Mouse (Mus musculus): ENCODE results near the gene Srgn. TPM values are rescaled to one million over a fixed set of nuclear protein-coding genes. Genes with fewer than 3 reads are reported as not detected.
A peak's percentile ranks its signal among the peaks of the same experiment; 100 is the strongest.
"Not testable (repeated sequence)": the region's sequence is repeated elsewhere in the genome, so short reads cannot be mapped to it uniquely, and the experiment has no call there.

Gene Srgn
- polyA plus RNA-seq, 1 experiment from 2014 or later = 10.0 TPM

GRCm38 (mm10) chr10:62500916-62501615 lies 26.2 kb downstream of the Srgn start:
- H3K36me3 ChIP-seq = no peaks in the 10 kb centered on the region
- no peaks in the 10 kb centered on the region for H3K9me3 ChIP-seq
- 86% methylated on average over 9 of the region's 9 CpGs for WGBS
- H3K4me3 ChIP-seq = no peak overlapping the region
- peaks cover 1% of the 10 kb centered on the region; the same call in 1 of the 2 replicates for H3K27me3 ChIP-seq
- no peak overlapping the region for H3K4me2 ChIP-seq (replicated peaks)
- H3K9ac ChIP-seq = no peak overlapping the region
- ATAC-seq (ENCODE audit: low FRiP score, low read depth) = no peak
- H3K27ac ChIP-seq = no peak overlapping the region
- no peaks in the 10 kb centered on the region for H3K4me1 ChIP-seq

GRCm38 (mm10) chr10:62500088-62500915 lies 26.9 kb downstream of the Srgn start:
- ATAC-seq (ENCODE audit: low FRiP score, low read depth) = 0 out of 2 replicates have a peak, but pooled peaks have one; percentile 36
- WGBS = 22% methylated on average over 15 of the region's 15 CpGs
- no peaks in the 10 kb centered on the region for H3K36me3 ChIP-seq
- no peak overlapping the region for H3K4me3 ChIP-seq
- H3K9me3 ChIP-seq = no peaks in the 10 kb centered on the region
- no peak overlapping the region for H3K27ac ChIP-seq
- no peaks in the 10 kb centered on the region for H3K4me1 ChIP-seq
- no peak overlapping the region for H3K9ac ChIP-seq
- no peaks in the 10 kb centered on the region for H3K27me3 ChIP-seq
- no peak overlapping the region for H3K4me2 ChIP-seq (replicated peaks)

DNA sequence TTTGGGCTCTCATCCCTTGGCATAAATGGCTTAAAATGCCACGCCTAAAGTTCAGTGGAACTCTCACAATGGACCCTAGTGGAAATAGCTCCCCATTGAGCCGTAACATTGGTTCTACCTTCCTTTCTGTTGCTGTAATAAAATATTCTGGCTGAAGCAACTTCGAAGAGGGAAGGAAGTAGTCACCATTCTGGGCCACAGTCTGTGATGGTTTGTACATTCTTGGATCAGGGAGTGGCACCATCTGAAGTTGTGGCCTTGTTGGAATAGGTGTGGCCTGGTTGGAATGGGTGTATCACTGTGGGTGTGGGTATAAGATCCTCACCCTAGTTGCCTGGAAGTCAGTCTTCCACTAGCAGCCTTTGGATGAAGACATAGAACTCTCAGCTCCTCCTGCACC lies 35.6 kb downstream of the Srgn start:
- H3K4me1 ChIP-seq; H3K36me3 ChIP-seq; H3K4me2 ChIP-seq (replicated peaks); H3K4me3 ChIP-seq; H3K9me3 ChIP-seq; H3K9ac ChIP-seq; ATAC-seq (ENCODE audit: low FRiP score, low read depth); H3K27me3 ChIP-seq; H3K27ac ChIP-seq: not testable (repeated sequence)
- WGBS = 82% methylated on average over 3 of the region's 3 CpGs

- no peak for ATAC-seq (ENCODE audit: low FRiP score, low read depth)
- no peaks in the 10 kb centered on the region for H3K36me3 ChIP-seq
- H3K27me3 ChIP-seq = no peaks in the 10 kb centered on the region
- no peak overlapping the region for H3K4me3 ChIP-seq
- WGBS = 15% methylated on average over 1 of the region's 1 CpGs
- no peak overlapping the region for H3K27ac ChIP-seq
- H3K4me1 ChIP-seq = peaks cover 8% of the 10 kb centered on the region
- no peak overlapping the region for H3K4me2 ChIP-seq (replicated peaks)
- no peak overlapping the region for H3K9ac ChIP-seq
- H3K9me3 ChIP-seq = no peaks in the 10 kb centered on the region
Measured at GRCm38 (mm10) chr10:62488266-62488665, 39.0 kb downstream of the Srgn start.

GRCm38 (mm10) chr10:62486618-62487415 lies 40.4 kb downstream of the Srgn start, which contains the start of gene Vps26a:
Vps26a (minus strand) TSS chr10:62486805.
- no peaks in the 10 kb centered on the region for H3K27me3 ChIP-seq
- peak within 1 kb of the TSS; percentile 84 for H3K4me2 ChIP-seq (replicated peaks)
- no peaks in the 10 kb centered on the region for H3K36me3 ChIP-seq
- peak within 1 kb of the TSS; percentile 44 for H3K27ac ChIP-seq
- H3K9ac ChIP-seq = peak within 1 kb of the TSS; percentile 91
- H3K9me3 ChIP-seq = no peaks in the 10 kb centered on the region
- under 1% methylated on average over 48 of the region's 59 CpGs for WGBS
- peaks cover 9% of the 10 kb centered on the region for H3K4me1 ChIP-seq
- H3K4me3 ChIP-seq = peak within 1 kb of the TSS; percentile 96
- peak; percentile 89 for ATAC-seq (ENCODE audit: low FRiP score, low read depth)

GRCm38 (mm10) chr10:62485878-62486582 lies 41.2 kb downstream of the Srgn start:
- Histone ChIP-seq H3K36me3 (no peaks in the 10 kb centered on the region), H3K4me3 (peak overlapping the region; percentile 96), H3K27me3 (no peaks in the 10 kb centered on the region), H3K4me2 (replicated peaks) (peak overlapping the region; percentile 84), H3K9me3 (no peaks in the 10 kb centered on the region), H3K9ac (peak overlapping the region; percentile 91), H3K27ac (peak overlapping the region; percentile 33; the same call in 1 of the 2 replicates), H3K4me1 (peaks cover 15% of the 10 kb centered on the region)
- WGBS = under 1% methylated on average over 47 of the region's 48 CpGs
- peak; percentile 80 for ATAC-seq (ENCODE audit: low FRiP score, low read depth)

GRCm38 (mm10) chr10:62481108-62481852 lies 46.0 kb downstream of the Srgn start:
- H3K36me3 ChIP-seq = peaks cover 9% of the 10 kb centered on the region
- H3K27me3 ChIP-seq = no peaks in the 10 kb centered on the region
- no peak overlapping the region for H3K27ac ChIP-seq
- no peak overlapping the region for H3K9ac ChIP-seq
- ATAC-seq (ENCODE audit: low FRiP score, low read depth) = no peak
- no peak overlapping the region for H3K4me3 ChIP-seq
- WGBS = 40% methylated on average over 7 of the region's 7 CpGs
- no peaks in the 10 kb centered on the region for H3K9me3 ChIP-seq
- H3K4me1 ChIP-seq = peaks cover 10% of the 10 kb centered on the region
- H3K4me2 ChIP-seq (replicated peaks) = no peak overlapping the region

DNA sequence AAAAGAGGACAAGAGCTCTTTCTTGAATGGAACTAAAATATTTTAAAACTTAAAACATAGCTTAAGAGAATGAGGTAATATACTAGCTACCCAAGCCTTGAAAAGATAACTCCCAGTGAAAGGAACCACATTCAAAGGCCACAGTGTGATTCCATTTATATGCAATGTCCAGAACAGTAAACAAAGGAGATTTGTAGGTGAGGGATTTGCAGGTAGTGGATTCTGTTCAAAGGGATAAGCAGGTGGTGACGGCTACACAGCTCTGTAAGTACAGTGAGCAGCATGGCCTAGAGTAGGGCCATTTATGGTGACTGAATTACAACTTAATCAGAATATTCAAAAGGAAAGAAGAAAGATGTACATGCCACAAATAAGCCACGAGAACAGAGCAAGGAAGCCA lies 50.3 kb downstream of the Srgn start:
- no peak for ATAC-seq (ENCODE audit: low FRiP score, low read depth)
- Histone ChIP-seq H3K27ac (no peak overlapping the region), H3K9me3 (no peaks in the 10 kb centered on the region), H3K9ac (no peak overlapping the region), H3K4me2 (replicated peaks) (no peak overlapping the region), H3K27me3 (no peaks in the 10 kb centered on the region), H3K4me1 (peaks cover 7% of the 10 kb centered on the region; the same call in 1 of the 2 replicates), H3K36me3 (peaks cover 9% of the 10 kb centered on the region), H3K4me3 (no peak overlapping the region)
- 79% methylated on average over 2 of the region's 2 CpGs for WGBS

DNA sequence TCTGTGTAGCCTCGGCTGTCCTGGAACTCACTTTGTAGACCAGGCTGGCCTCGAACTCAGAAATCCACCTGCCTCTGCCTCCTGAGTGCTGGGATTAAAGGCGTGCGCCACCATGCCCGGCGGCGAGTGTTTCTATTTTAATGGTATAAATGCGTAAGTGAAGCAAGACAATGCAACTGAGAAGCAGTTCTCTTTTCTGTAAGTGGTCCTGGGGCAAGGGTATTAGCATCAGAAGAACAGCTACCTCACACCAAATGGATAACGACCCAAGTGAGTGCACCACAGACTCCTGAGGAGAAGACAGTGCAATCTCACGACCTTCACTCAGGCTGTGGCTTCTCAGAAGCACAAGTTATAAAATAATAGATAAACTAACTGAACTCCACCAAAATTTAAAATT lies 52.3 kb downstream of the Srgn start:
- no peaks in the 10 kb centered on the region for H3K9me3 ChIP-seq
- H3K4me3 ChIP-seq = no peak overlapping the region
- 86% methylated on average over 10 of the region's 10 CpGs for WGBS
- H3K36me3 ChIP-seq = peaks cover 9% of the 10 kb centered on the region
- H3K27me3 ChIP-seq = no peaks in the 10 kb centered on the region
- ATAC-seq (ENCODE audit: low FRiP score, low read depth) = no peak
- H3K27ac ChIP-seq = no peak overlapping the region
- H3K4me2 ChIP-seq (replicated peaks) = no peak overlapping the region
- H3K9ac ChIP-seq = no peak overlapping the region
- H3K4me1 ChIP-seq = no peaks in the 10 kb centered on the region

- Histone ChIP-seq H3K4me2 (replicated peaks) (no peak overlapping the region), H3K4me1 (no peaks in the 10 kb centered on the region), H3K9me3 (no peaks in the 10 kb centered on the region), H3K27ac (no peak overlapping the region), H3K4me3 (no peak overlapping the region), H3K27me3 (no peaks in the 10 kb centered on the region), H3K9ac (no peak overlapping the region), H3K36me3 (peaks cover 14% of the 10 kb centered on the region)
- WGBS = 52% methylated on average over 5 of the region's 5 CpGs
- ATAC-seq (ENCODE audit: low FRiP score, low read depth) = no peak
Measured at GRCm38 (mm10) chr10:62471105-62471504, 56.1 kb downstream of the Srgn start.

DNA sequence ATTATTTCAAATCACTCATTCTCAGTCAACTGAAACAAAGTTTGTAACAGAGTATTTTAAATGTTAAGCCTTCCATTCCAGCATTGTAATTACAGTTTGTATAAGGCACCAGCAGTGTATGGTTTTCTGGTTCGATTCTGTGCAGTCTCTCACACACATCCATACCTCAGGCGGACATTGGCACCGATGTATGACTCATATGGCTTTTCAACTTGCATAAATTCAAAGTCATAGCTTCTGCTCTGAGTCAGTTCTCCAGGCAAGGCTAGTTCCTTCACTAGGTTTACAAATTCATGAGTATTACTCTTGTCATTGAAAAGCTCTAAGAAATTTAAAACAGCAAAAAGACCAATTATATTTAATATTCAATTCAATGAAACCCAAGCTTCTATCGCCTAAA lies 57.5 kb downstream of the Srgn start:
- Histone ChIP-seq H3K9me3 (no peaks in the 10 kb centered on the region), H3K9ac (no peak overlapping the region), H3K27me3 (no peaks in the 10 kb centered on the region), H3K4me1 (no peaks in the 10 kb centered on the region), H3K4me2 (replicated peaks) (no peak overlapping the region), H3K36me3 (peaks cover 22% of the 10 kb centered on the region), H3K4me3 (no peak overlapping the region), H3K27ac (no peak overlapping the region)
- no peak for ATAC-seq (ENCODE audit: low FRiP score, low read depth)
- WGBS = 92% methylated on average over 4 of the region's 4 CpGs

Data from limb, embryonic 13.5 days (tissue).